9 mouse cellular contexts compared by ENCODE assay signal in the genomic region with DNA sequence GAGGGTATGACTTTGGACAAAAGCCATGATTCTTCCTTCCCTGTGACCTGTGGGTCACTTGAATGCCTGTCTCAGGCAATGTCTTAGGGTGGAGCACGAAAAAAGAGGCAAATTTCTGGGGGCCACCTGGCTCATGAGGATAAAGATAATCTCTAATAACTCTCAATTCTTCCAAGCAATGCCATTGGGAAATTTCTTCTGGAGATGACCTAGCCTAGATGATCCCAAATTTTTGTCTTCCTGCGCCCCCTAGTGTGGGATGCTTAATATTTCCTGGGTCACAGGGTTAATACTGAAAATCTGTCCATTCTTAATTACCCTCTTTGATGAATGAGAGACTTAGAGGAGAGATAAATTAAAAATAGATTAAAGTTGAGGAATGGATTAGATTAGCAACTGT.
DNase-seq lines count a peak whose midpoint lies in the region; ATAC-seq lines count a peak whose summit lies in the region.
"Had no signal": no experiment of that assay in that cellular context is flagged by ENCODE, and none has a peak within 500 bp of the region (broad histone marks: within the 10 kb centered on the region; RNA-seq: fewer than 3 reads in every experiment).

No protein-coding gene starts in this region.

- H3K27ac ChIP-seq in forebrain, embryonic 10.5 days, result no peak overlapping the region
- no peak overlapping the region for H3K27ac ChIP-seq in forebrain, embryonic 12.5 days
- H3K27ac ChIP-seq in embryonic facial prominence, embryonic 10.5 days (replicated peaks), result no peak overlapping the region
- H3K27ac ChIP-seq in intestine, embryonic 16.5 days (ENCODE audit: low read length), result no peak overlapping the region
- H3K27ac ChIP-seq in midbrain, embryonic 16.5 days (ENCODE audit: low read length), result no peak overlapping the region

- no peak overlapping the region for H3K4me2 ChIP-seq in forebrain, embryonic 12.5 days
- no peak overlapping the region for H3K4me2 ChIP-seq in intestine, embryonic 16.5 days (ENCODE audit: low read depth, low read length)
- no peak overlapping the region for H3K4me2 ChIP-seq in midbrain, embryonic 16.5 days (ENCODE audit: low read length)

- H3K4me1 ChIP-seq in forebrain, embryonic 10.5 days, result no peaks in the 10 kb centered on the region
- H3K4me1 ChIP-seq in forebrain, embryonic 12.5 days, result peaks cover 8% of the 10 kb centered on the region
- no peaks in the 10 kb centered on the region for H3K4me1 ChIP-seq in embryonic facial prominence, embryonic 10.5 days
- no peaks in the 10 kb centered on the region for H3K4me1 ChIP-seq in intestine, embryonic 16.5 days (ENCODE audit: control insufficient read depth, insufficient read depth, low read length)
- H3K4me1 ChIP-seq in midbrain, embryonic 16.5 days (ENCODE audit: control insufficient read depth, insufficient read depth, low read length), result no peaks in the 10 kb centered on the region; the same call in 1 of the 2 replicates
- H3K4me1 ChIP-seq: megakaryocyte, embryonic 14.5 days had no signal

- WGBS in forebrain, embryonic 10.5 days, result 8% methylated on average over 2 of the region's 2 CpGs
- WGBS in forebrain, embryonic 12.5 days, result 13% methylated on average over 2 of the region's 2 CpGs
- WGBS in embryonic facial prominence, embryonic 10.5 days, result 6% methylated on average over 2 of the region's 2 CpGs
- WGBS in intestine, embryonic 16.5 days, result 7% methylated on average over 2 of the region's 2 CpGs
- WGBS in midbrain, embryonic 16.5 days, result 5% methylated on average over 2 of the region's 2 CpGs

- peak; percentile 27 for DNase-seq in forebrain, embryonic 10.5 days (ENCODE audit: extremely low spot score, low spot score)
- DNase-seq in urinary bladder, postnatal 25 days (ENCODE audit: low spot score), result peak; percentile 63
- no peak for DNase-seq in urinary bladder, postnatal 4 days (ENCODE audit: low spot score in 2 of 2)
- DNase-seq in embryonic facial prominence, embryonic 10.5 days (ENCODE audit: low spot score), result peak; percentile 39
- DNase-seq in right cerebral cortex, adult 2 months (ENCODE audit: low spot score in 2 of 2), result no peak

- no peak; the same call in 1 of the 2 replicates for ATAC-seq in forebrain, embryonic 12.5 days (ENCODE audit: low FRiP score)
- peak; percentile 52; the same call in 1 of the 2 replicates for ATAC-seq in intestine, embryonic 16.5 days
- ATAC-seq in midbrain, embryonic 16.5 days, result 0 out of 2 replicates have a peak, but pooled peaks have one; percentile 54

- H3K36me3 ChIP-seq in forebrain, embryonic 10.5 days (replicated peaks), result no peaks in the 10 kb centered on the region
- no peaks in the 10 kb centered on the region for H3K36me3 ChIP-seq in forebrain, embryonic 12.5 days (replicated peaks)
- no peaks in the 10 kb centered on the region for H3K36me3 ChIP-seq in embryonic facial prominence, embryonic 10.5 days (replicated peaks)
- H3K36me3 ChIP-seq in intestine, embryonic 16.5 days (ENCODE audit: control insufficient read depth, insufficient read depth, low read length), result no peaks in the 10 kb centered on the region
- no peaks in the 10 kb centered on the region for H3K36me3 ChIP-seq in midbrain, embryonic 16.5 days (ENCODE audit: control insufficient read depth, insufficient read depth, low read length)

- no peaks in the 10 kb centered on the region for H3K27me3 ChIP-seq in forebrain, embryonic 10.5 days (ENCODE audit: poor library complexity, severe bottlenecking)
- no peaks in the 10 kb centered on the region for H3K27me3 ChIP-seq in forebrain, embryonic 12.5 days
- no peaks in the 10 kb centered on the region for H3K27me3 ChIP-seq in embryonic facial prominence, embryonic 10.5 days (replicated peaks; ENCODE audit: low read depth, poor library complexity, severe bottlenecking)
- no peaks in the 10 kb centered on the region for H3K27me3 ChIP-seq in intestine, embryonic 16.5 days (replicated peaks; ENCODE audit: control insufficient read depth, insufficient read depth, low read length)
- H3K27me3 ChIP-seq in midbrain, embryonic 16.5 days (ENCODE audit: control insufficient read depth, insufficient read depth, low read depth, low read length), result no peaks in the 10 kb centered on the region

- no peak overlapping the region for H3K9ac ChIP-seq in forebrain, embryonic 12.5 days
- H3K9ac ChIP-seq in intestine, embryonic 16.5 days (ENCODE audit: low read depth, low read length), result no peak overlapping the region
- H3K9ac ChIP-seq in midbrain, embryonic 16.5 days (ENCODE audit: low read depth, low read length), result no peak overlapping the region

- no peak overlapping the region for H3K4me3 ChIP-seq in forebrain, embryonic 10.5 days
- H3K4me3 ChIP-seq in forebrain, embryonic 12.5 days (replicated peaks), result no peak overlapping the region
- H3K4me3 ChIP-seq in embryonic facial prominence, embryonic 10.5 days, result no peak overlapping the region
- no peak overlapping the region for H3K4me3 ChIP-seq in intestine, embryonic 16.5 days (ENCODE audit: low read length)
- H3K4me3 ChIP-seq in midbrain, embryonic 16.5 days (ENCODE audit: low read depth, low read length), result no peak overlapping the region
- H3K4me3 ChIP-seq: megakaryocyte, embryonic 14.5 days had no signal

- H3K9me3 ChIP-seq in forebrain, embryonic 10.5 days, result no peaks in the 10 kb centered on the region
- H3K9me3 ChIP-seq in forebrain, embryonic 12.5 days, result no peaks in the 10 kb centered on the region
- H3K9me3 ChIP-seq in embryonic facial prominence, embryonic 10.5 days, result no peaks in the 10 kb centered on the region
- no peaks in the 10 kb centered on the region for H3K9me3 ChIP-seq in intestine, embryonic 16.5 days (ENCODE audit: control insufficient read depth, low read length)
- no peaks in the 10 kb centered on the region for H3K9me3 ChIP-seq in midbrain, embryonic 16.5 days (replicated peaks; ENCODE audit: control insufficient read depth, low read length, poor library complexity, severe bottlenecking)
- H3K9me3 ChIP-seq: megakaryocyte, embryonic 14.5 days had no signal

Comparison
In these comparisons a context has a peak if more than half of its experiments do, and no peak if none do; other contexts are left out.
1. DNase-seq: peak in forebrain, embryonic 10.5 days (single experiment), urinary bladder, postnatal 25 days (single experiment) and embryonic facial prominence, embryonic 10.5 days (single experiment); none in urinary bladder, postnatal 4 days (0 of 2) and right cerebral cortex, adult 2 months (0 of 2).